Mouse (Mus musculus) liver, embryonic 13.5 days (tissue): Measurements from ENCODE around the gene Gm20458. TPM values are rescaled to one million over a fixed set of nuclear protein-coding genes. Genes with fewer than 3 reads are reported as not detected.

ENCODE experiments used
- ATAC-seq: fragments of 200-750 bp; cut with Nextera tagmentation; 2 replicates; pipeline ENCODE4 v1.8.0; 2017; ENCODE audit warnings: low read depth, mild to moderate bottlenecking, moderate number of reproducible peaks, moderate library complexity
- DNase-seq: peaks from one replicate; pipeline ENCODE4 v3.0.0; 2022
- H3K27ac ChIP-seq: fragments of 300-500 bp; sonication (generic); 2 replicates; pipeline ENCODE4 v1.5.1; 2015; ENCODE audit warnings: moderate library complexity, mild to moderate bottlenecking, inconsistent platforms
- H3K27me3 ChIP-seq: fragments of 300-500 bp; sonication (generic); 2 replicates; pipeline ENCODE4 v1.6.1; 2015; ENCODE audit warnings: mild to moderate bottlenecking, inconsistent platforms
- H3K36me3 ChIP-seq: fragments of 300-500 bp; sonication (generic); 2 replicates; pipeline ENCODE4 v1.6.1; 2015; ENCODE audit warnings: mild to moderate bottlenecking, inconsistent platforms
- H3K4me1 ChIP-seq: fragments of 300-500 bp; sonication (generic); replicated peaks from 2 replicates; pipeline ENCODE4 v1.6.1; 2015; ENCODE audit warnings: inconsistent platforms
- H3K4me2 ChIP-seq: fragments of 300-500 bp; sonication (generic); 2 replicates; pipeline ENCODE4 v1.6.1; 2015; ENCODE audit warnings: inconsistent platforms, mild to moderate bottlenecking, moderate library complexity
- H3K4me3 ChIP-seq: fragments of 300-500 bp; sonication (generic); replicated peaks from 2 replicates; pipeline ENCODE4 v1.5.1; 2015; ENCODE audit warnings: mild to moderate bottlenecking, inconsistent platforms
- H3K9ac ChIP-seq: fragments of 300-500 bp; sonication (generic); 2 replicates; pipeline ENCODE4 v1.6.1; 2015; ENCODE audit warnings: mild to moderate bottlenecking, inconsistent platforms
- H3K9me3 ChIP-seq: fragments of 300-500 bp; sonication (generic); replicated peaks from 2 replicates; pipeline ENCODE4 v1.6.1; 2016; ENCODE audit warnings: inconsistent platforms
- WGBS: fragments of 180-500 bp; shearing (Covaris S2); methylation state at CpG from one replicate; pipeline ENCODE4 v1.1.7; 2015; ENCODE audit not compliant: insufficient replicate concordance; 5-methylcytosine and 5-hydroxymethylcytosine counted together
- polyA plus RNA-seq: library from polyadenylated mRNA; unstranded; fragments of >200 nt; fragmentation: Nextera tagmentation; extraction: Ambion mirVana; gene quantifications from 2 replicates; pipeline ENCODE4 v1.2.1, GENCODE M21; 2015

The Gm20458 gene
- polyA plus RNA-seq, 1 experiment from 2014 or later = 5.7 TPM

- Histone ChIP-seq H3K9ac (no peak overlapping the region), H3K4me3 (no peak overlapping the region), H3K27me3 (peaks cover 16% of the 10 kb centered on the region; the same call in 1 of the 2 replicates), H3K27ac (no peak overlapping the region), H3K4me1 (0 out of 2 replicates have a peak, but pooled peaks cover 3% of the 10 kb centered on the region), H3K36me3 (no peaks in the 10 kb centered on the region), H3K4me2 (no peak overlapping the region), H3K9me3 (no peaks in the 10 kb centered on the region)
- ATAC-seq = no peak
- no peak for DNase-seq
- WGBS = 48% methylated on average over 11 of the region's 11 CpGs
Observed at GRCm38 (mm10) chr2:164518266-164519170, 57.8 kb downstream of the Gm20458 start.

DNA sequence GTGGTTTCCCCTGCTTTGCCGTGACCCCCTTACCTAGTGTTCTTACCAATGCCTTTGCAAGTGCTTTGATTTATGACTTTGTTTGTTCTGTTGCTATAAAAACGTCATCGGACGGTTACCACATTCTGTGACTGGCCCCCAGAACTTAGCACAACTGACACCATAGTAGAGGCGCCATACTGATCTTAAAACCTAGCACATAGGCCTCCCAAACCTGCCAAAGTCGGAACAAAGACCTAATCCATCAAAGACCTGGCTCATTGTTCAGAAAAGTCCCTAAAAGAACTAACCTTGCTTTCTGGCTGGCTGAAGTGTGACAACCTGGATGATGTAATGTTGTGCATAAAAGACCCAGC is 58.4 kb downstream of the Gm20458 start:
- peaks cover 16% of the 10 kb centered on the region; the same call in 1 of the 2 replicates for H3K27me3 ChIP-seq
- H3K9ac ChIP-seq = no peak overlapping the region
- WGBS = 48% methylated on average over 6 of the region's 6 CpGs
- ATAC-seq (no peak), DNase-seq (no peak)
- H3K9me3 ChIP-seq = no peaks in the 10 kb centered on the region
- H3K4me3 ChIP-seq = no peak overlapping the region
- H3K4me2 ChIP-seq = no peak overlapping the region
- H3K4me1 ChIP-seq = 0 out of 2 replicates have a peak, but pooled peaks cover 3% of the 10 kb centered on the region
- H3K27ac ChIP-seq = no peak overlapping the region
- H3K36me3 ChIP-seq = no peaks in the 10 kb centered on the region

GRCm38 (mm10) chr2:164520782-164521181 is 60.0 kb downstream of the Gm20458 start:
- no peak overlapping the region for H3K27ac ChIP-seq
- H3K9me3 ChIP-seq = no peaks in the 10 kb centered on the region
- H3K4me3 ChIP-seq = no peak overlapping the region
- no peak overlapping the region for H3K9ac ChIP-seq
- no peaks in the 10 kb centered on the region for H3K36me3 ChIP-seq
- DNase-seq = peak; percentile 13
- ATAC-seq = 0 out of 2 replicates have a peak, but pooled peaks have one; percentile 18
- no peak overlapping the region for H3K4me2 ChIP-seq
- H3K27me3 ChIP-seq = peaks cover 16% of the 10 kb centered on the region; the same call in 1 of the 2 replicates
- WGBS = 4% methylated on average over 3 of the region's 3 CpGs
- H3K4me1 ChIP-seq = 0 out of 2 replicates have a peak, but pooled peaks cover 3% of the 10 kb centered on the region

GRCm38 (mm10) chr2:164521841-164522240 is 61.1 kb downstream of the Gm20458 start:
- 0 out of 2 replicates have a peak, but pooled peaks cover 3% of the 10 kb centered on the region for H3K4me1 ChIP-seq
- WGBS = 4% methylated on average over 11 of the region's 11 CpGs
- peaks cover 7% of the 10 kb centered on the region; the same call in 1 of the 2 replicates for H3K9me3 ChIP-seq
- no peak overlapping the region for H3K4me2 ChIP-seq
- H3K36me3 ChIP-seq = no peaks in the 10 kb centered on the region
- DNase-seq (no peak), ATAC-seq (no peak)
- no peak overlapping the region for H3K27ac ChIP-seq
- no peak overlapping the region for H3K4me3 ChIP-seq
- no peak overlapping the region for H3K9ac ChIP-seq
- peaks cover 16% of the 10 kb centered on the region; the same call in 1 of the 2 replicates for H3K27me3 ChIP-seq

- DNase-seq = no peak
- Histone ChIP-seq H3K9me3 (peaks cover 7% of the 10 kb centered on the region; the same call in 1 of the 2 replicates), H3K4me2 (no peak overlapping the region), H3K36me3 (no peaks in the 10 kb centered on the region), H3K27me3 (peaks cover 16% of the 10 kb centered on the region; the same call in 1 of the 2 replicates), H3K4me3 (no peak overlapping the region), H3K4me1 (0 out of 2 replicates have a peak, but pooled peaks cover 3% of the 10 kb centered on the region), H3K9ac (no peak overlapping the region), H3K27ac (no peak overlapping the region)
- ATAC-seq = no peak
- WGBS = 11% methylated on average over 8 of the region's 8 CpGs
Observed at GRCm38 (mm10) chr2:164522280-164522679, 61.5 kb downstream of the Gm20458 start.

DNA sequence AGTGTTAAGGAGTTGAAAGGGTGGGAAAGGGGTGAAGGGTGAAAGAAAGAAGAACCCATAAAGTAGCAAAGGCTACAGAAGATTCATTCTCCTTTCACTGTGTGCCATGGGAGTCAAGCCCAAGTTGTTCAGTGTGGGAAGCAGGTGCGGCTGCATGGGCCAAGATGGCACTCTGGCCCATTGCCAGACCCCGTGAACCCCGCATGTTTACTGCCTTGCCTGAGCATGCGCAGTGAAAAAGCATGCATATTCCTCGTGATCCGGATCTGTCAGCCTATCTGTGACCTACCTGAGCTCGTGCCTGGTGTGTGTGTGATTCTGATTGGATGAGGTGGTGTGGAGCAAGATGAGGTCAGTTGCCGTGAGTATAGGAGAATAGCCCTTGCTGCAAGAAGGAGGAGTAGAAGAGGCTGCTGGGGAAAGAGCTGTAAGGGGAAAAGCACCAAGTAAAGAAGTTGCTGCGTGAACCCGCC is 62.6 kb downstream of the Gm20458 start:
- no peaks in the 10 kb centered on the region for H3K36me3 ChIP-seq

DNA sequence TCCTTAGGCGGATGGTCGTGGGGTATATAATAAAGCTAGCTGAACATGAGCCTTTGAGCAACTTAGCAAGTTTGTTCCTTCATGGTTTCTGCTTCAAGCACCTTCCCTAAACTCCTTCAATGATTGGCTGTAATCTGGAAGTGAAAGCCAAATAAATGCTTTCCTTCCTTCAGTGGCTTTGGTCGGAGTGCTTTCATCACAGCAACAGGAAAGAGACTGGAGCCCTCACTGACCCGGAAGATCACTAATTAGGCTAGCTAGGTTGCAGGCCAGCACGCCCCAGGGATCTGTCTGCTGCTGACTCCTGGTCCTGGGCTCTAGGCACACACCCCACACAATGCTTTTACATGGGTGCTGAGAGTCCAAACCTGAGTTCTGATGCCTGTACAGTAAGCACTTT is 67.8 kb downstream of the Gm20458 start:
- WGBS = 44% methylated on average over 5 of the region's 5 CpGs

More for the DNA sequence above, 62.6 kb downstream of the Gm20458 start:
- Histone ChIP-seq H3K4me1 (0 out of 2 replicates have a peak, but pooled peaks cover 3% of the 10 kb centered on the region), H3K4me3 (no peak overlapping the region), H3K9ac (no peak overlapping the region), H3K9me3 (peaks cover 7% of the 10 kb centered on the region; the same call in 1 of the 2 replicates), H3K4me2 (no peak overlapping the region), H3K27me3 (peaks cover 16% of the 10 kb centered on the region; the same call in 1 of the 2 replicates), H3K27ac (no peak overlapping the region)
- 57% methylated on average over 10 of the region's 10 CpGs for WGBS
- DNase-seq (no peak), ATAC-seq (no peak)

GRCm38 (mm10) chr2:164531169-164531568 is 70.4 kb downstream of the Gm20458 start:
- H3K27ac ChIP-seq = no peak overlapping the region
- no peak overlapping the region for H3K9ac ChIP-seq
- H3K4me2 ChIP-seq = no peak overlapping the region
- no peak for ATAC-seq
- no peaks in the 10 kb centered on the region for H3K36me3 ChIP-seq
- 0 out of 2 replicates have a peak, but pooled peaks cover 5% of the 10 kb centered on the region for H3K4me1 ChIP-seq
- H3K4me3 ChIP-seq = no peak overlapping the region
- peak; percentile 28 for DNase-seq
- peaks cover 7% of the 10 kb centered on the region; the same call in 1 of the 2 replicates for H3K9me3 ChIP-seq
- H3K27me3 ChIP-seq = no peaks in the 10 kb centered on the region
- WGBS = 6% methylated on average over 3 of the region's 3 CpGs

More for the DNA sequence above, 67.8 kb downstream of the Gm20458 start:
- no peaks in the 10 kb centered on the region for H3K27me3 ChIP-seq
- no peak overlapping the region for H3K4me3 ChIP-seq
- ATAC-seq (no peak), DNase-seq (no peak)
- peaks cover 7% of the 10 kb centered on the region; the same call in 1 of the 2 replicates for H3K9me3 ChIP-seq
- H3K27ac ChIP-seq = no peak overlapping the region
- H3K36me3 ChIP-seq = no peaks in the 10 kb centered on the region
- H3K9ac ChIP-seq = no peak overlapping the region
- H3K4me2 ChIP-seq = no peak overlapping the region
- H3K4me1 ChIP-seq = 0 out of 2 replicates have a peak, but pooled peaks cover 5% of the 10 kb centered on the region

- WGBS = 54% methylated on average over 10 of the region's 10 CpGs
- no peak overlapping the region for H3K9ac ChIP-seq
- H3K9me3 ChIP-seq = no peaks in the 10 kb centered on the region
- no peaks in the 10 kb centered on the region for H3K36me3 ChIP-seq
- H3K4me2 ChIP-seq = no peak overlapping the region
- no peak overlapping the region for H3K4me3 ChIP-seq
- H3K4me1 ChIP-seq = 0 out of 2 replicates have a peak, but pooled peaks cover 5% of the 10 kb centered on the region
- no peak overlapping the region for H3K27ac ChIP-seq
- H3K27me3 ChIP-seq = no peaks in the 10 kb centered on the region
- ATAC-seq (no peak), DNase-seq (no peak)
Observed at GRCm38 (mm10) chr2:164534315-164534714, 73.5 kb downstream of the Gm20458 start.

- no peak overlapping the region for H3K4me2 ChIP-seq
- 59% methylated on average over 4 of the region's 4 CpGs for WGBS
Observed at GRCm38 (mm10) chr2:164537003-164537402, 76.2 kb downstream of the Gm20458 start.

More at GRCm38 (mm10) chr2:164537003-164537402, 76.2 kb downstream of the Gm20458 start:
- Histone ChIP-seq H3K4me3 (no peak overlapping the region), H3K9ac (no peak overlapping the region), H3K9me3 (no peaks in the 10 kb centered on the region), H3K4me1 (0 out of 2 replicates have a peak, but pooled peaks cover 1% of the 10 kb centered on the region), H3K27me3 (no peaks in the 10 kb centered on the region), H3K27ac (no peak overlapping the region), H3K36me3 (no peaks in the 10 kb centered on the region)
- no peak for DNase-seq
- ATAC-seq = no peak
